Mouse (Mus musculus) kidney, postnatal 0 days (tissue): ENCODE results near the gene Hist1h4i. TPM values are rescaled to one million over a fixed set of nuclear protein-coding genes. Genes with fewer than 3 reads are reported as not detected.

Experiments
- ATAC-seq: fragments of 200-750 bp; cut with Nextera tagmentation; replicated peaks from 2 replicates; pipeline ENCODE4 v1.8.0; 2017; ENCODE audit warnings: low read depth, moderate number of reproducible peaks, moderate TSS enrichment, moderate library complexity; ENCODE audit not compliant: low FRiP score
- DNase-seq: peaks from one replicate; pipeline ENCODE4 v3.0.0-alpha.2; 2016; ENCODE audit warnings: low spot score
- H3K27ac ChIP-seq: fragments of 300-500 bp; sonication (generic); 2 replicates; pipeline ENCODE4 v1.5.1; 2014; ENCODE audit warnings: mild to moderate bottlenecking
- H3K27me3 ChIP-seq: fragments of 300-500 bp; sonication (generic); 2 replicates; pipeline ENCODE4 v1.6.1; 2014; ENCODE audit warnings: low read length, mixed read lengths; ENCODE audit not compliant: insufficient read depth
- H3K36me3 ChIP-seq: fragments of 300-500 bp; sonication (generic); 2 replicates; pipeline ENCODE4 v1.6.1; 2014; ENCODE audit warnings: low read length, mixed read lengths; ENCODE audit not compliant: insufficient read depth
- H3K4me1 ChIP-seq: fragments of 300-500 bp; sonication (generic); replicated peaks from 2 replicates; pipeline ENCODE4 v1.6.1; 2014; ENCODE audit warnings: antibody characterized with exemption, low read length, mixed read lengths; ENCODE audit not compliant: insufficient read depth
- H3K4me2 ChIP-seq: fragments of 300-500 bp; sonication (generic); 2 replicates; pipeline ENCODE4 v1.6.1; 2014; ENCODE audit warnings: mild to moderate bottlenecking, low read length, moderate library complexity, mixed read lengths
- H3K4me3 ChIP-seq: fragments of 300-500 bp; sonication (generic); replicated peaks from 2 replicates; pipeline ENCODE4 v1.5.1; 2014; ENCODE audit warnings: low read depth, low read length
- H3K9ac ChIP-seq: fragments of 300-500 bp; sonication (generic); 2 replicates; pipeline ENCODE4 v1.6.1; 2014; ENCODE audit warnings: low read depth, low read length
- H3K9me3 ChIP-seq: fragments of 300-500 bp; sonication (generic); replicated peaks from 2 replicates; pipeline ENCODE4 v1.6.1; 2016; ENCODE audit warnings: low read length, inconsistent platforms, mixed read lengths
- CTCF ChIP-seq: IDR thresholded peaks from 2 replicates; pipeline ENCODE4 v1.5.1; 2016; ENCODE audit warnings: antibody characterized with exemption, low read depth, mild to moderate bottlenecking, moderate library complexity
- WGBS: fragments of 180-500 bp; shearing (Covaris S2); extraction: QIAGEN DNeasy Blood & Tissue Kit; methylation state at CpG from one replicate; pipeline ENCODE4 v1.1.7; 2014; 5-methylcytosine and 5-hydroxymethylcytosine counted together
- polyA plus RNA-seq: library from polyadenylated mRNA; unstranded; fragments of >200 nt; fragmentation: Nextera tagmentation; extraction: Ambion mirVana; gene quantifications from 2 replicates; pipeline ENCODE4 v1.2.1, GENCODE M21; 2015

Hist1h4i gene
- polyA plus RNA-seq, 1 experiment from 2014 or later, result 17.2 TPM

DNA sequence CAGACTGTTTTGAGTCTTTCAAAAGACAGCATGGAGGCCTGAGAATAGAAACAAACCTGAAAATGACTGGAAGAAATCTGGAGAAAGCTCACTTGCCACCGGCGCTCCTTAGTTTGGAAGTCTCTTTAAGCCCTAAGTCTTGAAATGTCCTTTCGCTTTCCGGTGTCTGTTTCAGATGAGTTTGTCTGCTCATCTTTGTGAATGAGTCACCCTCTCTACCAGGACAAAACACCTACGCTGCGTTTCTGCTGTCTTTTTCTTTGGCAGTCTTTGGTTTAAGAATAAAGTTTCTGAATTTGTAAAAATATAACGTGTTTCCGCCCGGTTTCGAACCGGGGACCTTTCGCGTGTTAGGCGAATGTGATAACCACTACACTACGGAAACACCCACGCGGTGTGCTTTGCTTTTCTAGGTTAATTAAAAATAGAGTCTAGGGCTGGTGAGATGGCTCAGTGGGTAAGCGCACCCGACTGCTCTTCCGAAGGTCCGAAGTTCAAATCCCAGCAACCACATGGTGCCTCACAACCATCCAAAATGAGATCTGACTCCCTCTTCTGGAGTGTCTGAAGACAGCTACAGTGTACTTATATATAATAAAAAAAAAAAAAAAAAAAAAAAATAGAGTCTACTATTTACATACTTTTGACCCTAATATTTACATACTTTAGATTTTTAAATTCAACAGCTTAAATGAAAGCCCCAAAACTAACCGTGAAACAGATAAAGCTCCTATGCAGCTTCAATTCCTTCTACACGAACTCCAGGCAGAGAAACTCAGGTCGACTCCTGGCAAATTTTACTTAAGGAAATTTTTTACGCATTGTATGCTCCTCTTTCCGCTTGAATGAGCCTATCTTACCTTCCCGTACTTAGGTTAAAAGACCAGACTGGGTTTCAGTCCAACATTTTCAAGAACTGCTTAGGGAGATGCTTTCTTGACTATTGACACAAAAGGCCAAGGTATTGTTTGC, 25.4 kb downstream of the Hist1h4i start:
- H3K27me3 ChIP-seq, result peaks cover 52% of the 10 kb centered on the region
- ATAC-seq, result peak; percentile 87; the same call in 1 of the 2 replicates

GRCm38 (mm10) chr13:22014411-22014845, 26.7 kb downstream of the Hist1h4i start:
- no peak for TF ChIP-seq CTCF
- DNase-seq (no peak), ATAC-seq (0 out of 2 replicates have a peak, but pooled peaks have one; percentile 29)
- H3K4me1 ChIP-seq, result no peaks in the 10 kb centered on the region; the same call in 1 of the 2 replicates
- no peaks in the 10 kb centered on the region for H3K36me3 ChIP-seq
- H3K4me3 ChIP-seq, result peak overlapping the region; percentile 11; the same call in 1 of the 2 replicates
- no peak overlapping the region for H3K9ac ChIP-seq
- no peaks in the 10 kb centered on the region for H3K9me3 ChIP-seq
- H3K27me3 ChIP-seq, result peaks cover 65% of the 10 kb centered on the region
- peak overlapping the region; percentile 32 for H3K4me2 ChIP-seq
- no peak overlapping the region for H3K27ac ChIP-seq
- WGBS, result 15% methylated on average over 17 of the region's 17 CpGs

More for the DNA sequence above, 25.4 kb downstream of the Hist1h4i start:
- Histone ChIP-seq H3K27ac (no peak overlapping the region), H3K9ac (no peak overlapping the region), H3K9me3 (no peaks in the 10 kb centered on the region), H3K4me3 (no peak overlapping the region), H3K4me2 (no peak overlapping the region), H3K36me3 (no peaks in the 10 kb centered on the region), H3K4me1 (no peaks in the 10 kb centered on the region; the same call in 1 of the 2 replicates)
- WGBS, result 17% methylated on average over 27 of the region's 27 CpGs
- TF ChIP-seq CTCF, result peak; percentile 34; the same call in 1 of the 2 replicates
- peak; percentile 74 for DNase-seq

DNA sequence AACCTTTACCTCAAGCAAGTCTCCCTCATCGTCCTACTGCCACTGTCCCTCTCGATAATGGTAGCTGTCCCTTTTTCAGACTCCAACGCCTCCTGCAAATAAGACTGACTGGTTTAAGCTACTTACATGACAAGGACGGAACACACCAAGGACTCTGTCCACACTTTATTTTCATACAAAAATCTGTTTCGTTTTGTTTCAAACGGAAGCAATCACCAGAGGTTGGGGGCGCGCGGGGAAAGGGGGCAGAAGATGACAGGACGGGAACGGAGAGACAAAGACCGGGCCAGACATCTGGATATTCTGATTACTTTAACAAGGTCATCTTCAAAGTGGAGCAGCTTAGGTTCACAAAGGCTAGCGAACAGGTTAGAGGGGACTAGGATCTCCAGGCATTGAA, 27.4 kb downstream of the Hist1h4i start:
- peaks cover 67% of the 10 kb centered on the region for H3K27me3 ChIP-seq
- WGBS, result 20% methylated on average over 13 of the region's 13 CpGs

GRCm38 (mm10) chr13:22009642-22010041, 31.5 kb downstream of the Hist1h4i start, which contains the start of gene Prss16:
Prss16 (minus strand) TSS chr13:22009742.
- 30% methylated on average over 7 of the region's 7 CpGs for WGBS
- TF ChIP-seq CTCF, result no peak
- no peak within 1 kb of the TSS for H3K4me3 ChIP-seq
- peaks cover 82% of the 10 kb centered on the region for H3K27me3 ChIP-seq
- no peak within 1 kb of the TSS for H3K4me2 ChIP-seq
- no peak within 1 kb of the TSS for H3K9ac ChIP-seq
- no peaks in the 10 kb centered on the region for H3K9me3 ChIP-seq
- peaks cover 9% of the 10 kb centered on the region for H3K4me1 ChIP-seq
- H3K36me3 ChIP-seq, result no peaks in the 10 kb centered on the region
- H3K27ac ChIP-seq, result no peak within 1 kb of the TSS
- ATAC-seq (no peak), DNase-seq (no peak)

More for the DNA sequence above, 27.4 kb downstream of the Hist1h4i start:
- no peaks in the 10 kb centered on the region for H3K9me3 ChIP-seq
- H3K4me2 ChIP-seq, result no peak overlapping the region
- H3K36me3 ChIP-seq, result no peaks in the 10 kb centered on the region
- no peak overlapping the region for H3K9ac ChIP-seq
- DNase-seq, result no peak
- no peaks in the 10 kb centered on the region; the same call in 1 of the 2 replicates for H3K4me1 ChIP-seq
- H3K27ac ChIP-seq, result no peak overlapping the region
- ATAC-seq, result no peak
- no peak for TF ChIP-seq CTCF
- H3K4me3 ChIP-seq, result peak overlapping the region; percentile 11; the same call in 1 of the 2 replicates

GRCm38 (mm10) chr13:22008707-22009106, 32.5 kb downstream of the Hist1h4i start:
- TF ChIP-seq CTCF, result no peak
- 81% methylated on average over 3 of the region's 3 CpGs for WGBS
- H3K27me3 ChIP-seq, result peaks cover 83% of the 10 kb centered on the region
- H3K4me3 ChIP-seq, result no peak overlapping the region
- no peaks in the 10 kb centered on the region for H3K9me3 ChIP-seq
- H3K27ac ChIP-seq, result no peak overlapping the region
- no peak overlapping the region for H3K4me2 ChIP-seq
- H3K4me1 ChIP-seq, result peaks cover 9% of the 10 kb centered on the region
- no peak for ATAC-seq
- H3K9ac ChIP-seq, result no peak overlapping the region
- no peak for DNase-seq
- no peaks in the 10 kb centered on the region for H3K36me3 ChIP-seq

DNA sequence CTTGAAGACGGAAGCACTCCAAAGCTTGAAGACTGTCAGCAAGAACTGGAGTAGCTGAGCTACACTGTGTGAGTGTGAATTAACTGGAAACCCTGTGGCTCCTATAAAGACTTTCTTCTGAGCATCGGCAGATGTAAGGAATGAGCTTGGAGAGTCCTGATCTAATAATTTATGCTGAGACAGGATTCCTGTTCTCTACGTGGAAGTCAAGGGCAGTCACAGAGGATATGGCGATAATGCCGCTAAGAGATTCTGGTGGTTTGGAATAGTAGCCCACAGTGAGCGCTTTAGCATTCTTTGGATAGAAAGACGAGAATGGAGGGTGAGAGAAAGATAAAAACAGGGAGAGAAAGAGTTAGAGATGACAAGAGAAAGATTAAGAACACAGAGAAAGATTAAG, 33.3 kb downstream of the Hist1h4i start:
- H3K4me3 ChIP-seq, result no peak overlapping the region
- DNase-seq (no peak), ATAC-seq (no peak)
- no peak overlapping the region for H3K27ac ChIP-seq
- H3K27me3 ChIP-seq, result peaks cover 87% of the 10 kb centered on the region
- peaks cover 9% of the 10 kb centered on the region for H3K4me1 ChIP-seq
- no peak overlapping the region for H3K4me2 ChIP-seq
- no peak overlapping the region for H3K9ac ChIP-seq
- WGBS, result 48% methylated on average over 7 of the region's 7 CpGs
- no peaks in the 10 kb centered on the region for H3K36me3 ChIP-seq
- no peaks in the 10 kb centered on the region for H3K9me3 ChIP-seq
- no peak for TF ChIP-seq CTCF
